Mouse (Mus musculus) hindbrain, postnatal 0 days (tissue): ENCODE results near the gene Ess2. TPM values are rescaled to one million over a fixed set of nuclear protein-coding genes. Genes with fewer than 3 reads are reported as not detected.

ENCODE experiments used
- ATAC-seq: fragments of 200-750 bp; cut with Nextera tagmentation; 2 replicates; pipeline ENCODE4 v1.8.0; 2017; ENCODE audit warnings: mild to moderate bottlenecking, moderate TSS enrichment, moderate library complexity
- DNase-seq: peaks from one replicate; pipeline ENCODE4 v3.0.0-alpha.2; 2015; ENCODE audit warnings: low spot score
- H3K27ac ChIP-seq: fragments of 300-500 bp; sonication (generic); 2 replicates; pipeline ENCODE4 v1.5.1; 2014; ENCODE audit warnings: mild to moderate bottlenecking
- H3K27me3 ChIP-seq: fragments of 300-500 bp; sonication (generic); 2 replicates; pipeline ENCODE4 v1.6.1; 2014; ENCODE audit warnings: low read length, mixed read lengths; ENCODE audit not compliant: insufficient read depth
- H3K36me3 ChIP-seq: fragments of 300-500 bp; sonication (generic); 2 replicates; pipeline ENCODE4 v1.6.1; 2014; ENCODE audit warnings: low read length, mixed read lengths; ENCODE audit not compliant: insufficient read depth
- H3K4me1 ChIP-seq: fragments of 300-500 bp; sonication (generic); 2 replicates; pipeline ENCODE4 v1.6.1; 2014; ENCODE audit warnings: antibody characterized with exemption, low read length, mixed read lengths; ENCODE audit not compliant: insufficient read depth
- H3K4me2 ChIP-seq: fragments of 300-500 bp; sonication (generic); 2 replicates; pipeline ENCODE4 v1.6.1; 2014; ENCODE audit warnings: low read depth, mild to moderate bottlenecking, low read length, moderate library complexity, mixed read lengths
- H3K4me3 ChIP-seq: fragments of 300-500 bp; sonication (generic); 2 replicates; pipeline ENCODE4 v1.5.1; 2014; ENCODE audit warnings: low read length
- H3K9ac ChIP-seq: fragments of 300-500 bp; sonication (generic); replicated peaks from 2 replicates; pipeline ENCODE4 v1.6.1; 2014; ENCODE audit warnings: mild to moderate bottlenecking, low read length, moderate library complexity, mixed read lengths
- H3K9me3 ChIP-seq: fragments of 300-500 bp; sonication (generic); 2 replicates; pipeline ENCODE4 v1.6.1; 2016; ENCODE audit warnings: low read length, mixed read lengths
- CTCF ChIP-seq: IDR thresholded peaks from 2 replicates; pipeline ENCODE4 v1.5.1; 2016; ENCODE audit warnings: antibody characterized with exemption, control low read depth, low read depth
- WGBS: fragments of 180-500 bp; shearing (Covaris S2); extraction: QIAGEN DNeasy Blood & Tissue Kit; methylation state at CpG from one replicate; pipeline ENCODE4 v1.1.7; 2014; 5-methylcytosine and 5-hydroxymethylcytosine counted together
- polyA plus RNA-seq: library from polyadenylated mRNA; unstranded; fragments of >200 nt; fragmentation: Nextera tagmentation; extraction: Ambion mirVana; gene quantifications from 2 replicates; pipeline ENCODE4 v1.2.1, GENCODE M21; 2015
- total RNA-seq: library from RNA; depleted of rRNA; stranded (reverse); fragments of >200 nt; gene quantifications from 2 replicates; pipeline ENCODE4 v1.2.3, GENCODE M21; 2014

The Ess2 gene
- total and polyA plus RNA-seq, 2 experiments from 2014 or later = 37.7 to 38.8 TPM

GRCm38 (mm10) chr16:17893923-17894322, 17.2 kb downstream of the Ess2 start, which contains the start of gene Tssk1:
Gene Tssk1 (plus strand): TSS chr16:17894223.
- Histone ChIP-seq H3K36me3 (peaks cover 7% of the 10 kb centered on the region; the same call in 1 of the 2 replicates), H3K4me2 (no peak within 1 kb of the TSS), H3K27ac (no peak within 1 kb of the TSS), H3K27me3 (no peaks in the 10 kb centered on the region), H3K4me3 (no peak within 1 kb of the TSS), H3K9me3 (no peaks in the 10 kb centered on the region), H3K4me1 (peaks cover 19% of the 10 kb centered on the region), H3K9ac (no peak within 1 kb of the TSS)
- no peak for TF ChIP-seq CTCF
- no peak for ATAC-seq
- DNase-seq = no peak
- WGBS = 87% methylated on average over 2 of the region's 2 CpGs

- DNase-seq (peak; percentile 27), ATAC-seq (no peak)
- Histone ChIP-seq H3K4me2 (no peak overlapping the region), H3K27me3 (no peaks in the 10 kb centered on the region), H3K4me3 (no peak overlapping the region), H3K36me3 (no peaks in the 10 kb centered on the region), H3K9me3 (no peaks in the 10 kb centered on the region), H3K9ac (no peak overlapping the region), H3K4me1 (peaks cover 19% of the 10 kb centered on the region), H3K27ac (peak overlapping the region; percentile 75; the same call in 1 of the 2 replicates)
- 43% methylated on average over 3 of the region's 3 CpGs for WGBS
- TF ChIP-seq CTCF = no peak
Observed at GRCm38 (mm10) chr16:17892606-17893005, 18.5 kb downstream of the Ess2 start.

- peak within 1 kb of the TSS; percentile 96 for H3K9ac ChIP-seq
Observed at GRCm38 (mm10) chr16:17891567-17891959, 19.6 kb downstream of the Ess2 start, which contains the start of gene Gm20518. Gene Gm20518 (minus strand): TSS chr16:17891671.

GRCm38 (mm10) chr16:17890917-17891566, 20.1 kb downstream of the Ess2 start:
- WGBS = under 1% methylated on average over 40 of the region's 44 CpGs
- DNase-seq (peak; percentile 85), ATAC-seq (peak; percentile 53)
- Histone ChIP-seq H3K36me3 (no peaks in the 10 kb centered on the region), H3K27me3 (no peaks in the 10 kb centered on the region), H3K9me3 (no peaks in the 10 kb centered on the region), H3K9ac (peak overlapping the region; percentile 96), H3K4me3 (peak overlapping the region; percentile 58), H3K27ac (peak overlapping the region; percentile 97), H3K4me1 (peaks cover 19% of the 10 kb centered on the region), H3K4me2 (peak overlapping the region; percentile 84)
- TF ChIP-seq CTCF = no peak

More at GRCm38 (mm10) chr16:17891567-17891959, 19.6 kb downstream of the Ess2 start, which contains the start of gene Gm20518:
- no peaks in the 10 kb centered on the region for H3K9me3 ChIP-seq
- 3% methylated on average over 38 of the region's 38 CpGs for WGBS
- H3K27me3 ChIP-seq = no peaks in the 10 kb centered on the region
- peaks cover 19% of the 10 kb centered on the region for H3K4me1 ChIP-seq
- H3K36me3 ChIP-seq = no peaks in the 10 kb centered on the region
- peak within 1 kb of the TSS; percentile 84 for H3K4me2 ChIP-seq
- peak within 1 kb of the TSS; percentile 97 for H3K27ac ChIP-seq
- DNase-seq (peak; percentile 99), ATAC-seq (peak; percentile 99)
- TF ChIP-seq CTCF = peak; percentile 31; the same call in 1 of the 2 replicates
- peak within 1 kb of the TSS; percentile 58 for H3K4me3 ChIP-seq

- Histone ChIP-seq H3K9me3 (no peaks in the 10 kb centered on the region), H3K4me1 (peaks cover 19% of the 10 kb centered on the region), H3K9ac (peak overlapping the region; percentile 96), H3K27me3 (no peaks in the 10 kb centered on the region), H3K4me2 (peak overlapping the region; percentile 84), H3K27ac (peak overlapping the region; percentile 36; the same call in 1 of the 2 replicates), H3K36me3 (no peaks in the 10 kb centered on the region), H3K4me3 (peak overlapping the region; percentile 58)
- no peak for TF ChIP-seq CTCF
- DNase-seq (peak; percentile 12), ATAC-seq (no peak)
- 35% methylated on average over 2 of the region's 2 CpGs for WGBS
Observed at GRCm38 (mm10) chr16:17890342-17890727, 20.8 kb downstream of the Ess2 start.

- WGBS = 77% methylated on average over 6 of the region's 6 CpGs
- Histone ChIP-seq H3K9me3 (no peaks in the 10 kb centered on the region), H3K9ac (peak overlapping the region; percentile 96; the same call in 1 of the 2 replicates), H3K27ac (peak overlapping the region; percentile 36; the same call in 1 of the 2 replicates), H3K4me1 (peaks cover 19% of the 10 kb centered on the region), H3K4me3 (peak overlapping the region; percentile 58), H3K4me2 (peak overlapping the region; percentile 84), H3K27me3 (no peaks in the 10 kb centered on the region), H3K36me3 (no peaks in the 10 kb centered on the region)
- no peak for TF ChIP-seq CTCF
- no peak for DNase-seq
- no peak for ATAC-seq
Observed at GRCm38 (mm10) chr16:17889689-17890341, 21.3 kb downstream of the Ess2 start.
